Mouse (Mus musculus): Measurements from ENCODE around the gene Fam217b. TPM values are rescaled to one million over a fixed set of nuclear protein-coding genes. Genes with fewer than 3 reads are reported as not detected.

Gene Fam217b
- polyA plus RNA-seq, 1 experiment from 2014 or later: 19.9 TPM

- WGBS: 91% methylated on average over 4 of the region's 4 CpGs
- H3K27me3 ChIP-seq (replicated peaks): no peaks in the 10 kb centered on the region
- H3K4me2 ChIP-seq: no peak overlapping the region
- no peaks in the 10 kb centered on the region for H3K9me3 ChIP-seq (replicated peaks)
- H3K27ac ChIP-seq (replicated peaks): no peak overlapping the region
- no peak overlapping the region for H3K9ac ChIP-seq (replicated peaks)
- H3K36me3 ChIP-seq: no peaks in the 10 kb centered on the region
- no peak overlapping the region for H3K4me3 ChIP-seq (replicated peaks)
- no peaks in the 10 kb centered on the region for H3K4me1 ChIP-seq
- ATAC-seq (ENCODE audit: low FRiP score): no peak
Measured at GRCm38 (mm10) chr2:178449386-178449785, 35.1 kb downstream of the Fam217b start.

- 24% methylated on average over 2 of the region's 2 CpGs for WGBS
- ATAC-seq (ENCODE audit: low FRiP score): no peak
- no peak overlapping the region for H3K4me3 ChIP-seq (replicated peaks)
- H3K36me3 ChIP-seq: no peaks in the 10 kb centered on the region
- H3K27ac ChIP-seq (replicated peaks): no peak overlapping the region
- no peaks in the 10 kb centered on the region for H3K9me3 ChIP-seq (replicated peaks)
- H3K9ac ChIP-seq (replicated peaks): no peak overlapping the region
- no peak overlapping the region for H3K4me2 ChIP-seq
- H3K4me1 ChIP-seq: peaks cover 7% of the 10 kb centered on the region
- no peaks in the 10 kb centered on the region for H3K27me3 ChIP-seq (replicated peaks)
Measured at GRCm38 (mm10) chr2:178450236-178450635, 35.9 kb downstream of the Fam217b start.

- ATAC-seq (ENCODE audit: low FRiP score): no peak
- Histone ChIP-seq H3K9me3 (replicated peaks) (no peaks in the 10 kb centered on the region), H3K4me3 (replicated peaks) (no peak overlapping the region), H3K27me3 (replicated peaks) (no peaks in the 10 kb centered on the region), H3K9ac (replicated peaks) (no peak overlapping the region), H3K4me1 (peaks cover 12% of the 10 kb centered on the region), H3K4me2 (no peak overlapping the region), H3K36me3 (no peaks in the 10 kb centered on the region), H3K27ac (replicated peaks) (no peak overlapping the region)
- 73% methylated on average over 10 of the region's 10 CpGs for WGBS
Measured at GRCm38 (mm10) chr2:178450961-178451360, 36.6 kb downstream of the Fam217b start.

GRCm38 (mm10) chr2:178454664-178455516, 40.6 kb downstream of the Fam217b start:
- no peak overlapping the region for H3K9ac ChIP-seq (replicated peaks)
- ATAC-seq (ENCODE audit: low FRiP score): peak; percentile 78

GRCm38 (mm10) chr2:178457414-178457813, 43.1 kb downstream of the Fam217b start:
- no peaks in the 10 kb centered on the region for H3K27me3 ChIP-seq (replicated peaks)
- no peak overlapping the region for H3K4me3 ChIP-seq (replicated peaks)
- H3K4me2 ChIP-seq: no peak overlapping the region
- H3K9me3 ChIP-seq (replicated peaks): no peaks in the 10 kb centered on the region
- H3K9ac ChIP-seq (replicated peaks): no peak overlapping the region
- H3K36me3 ChIP-seq: no peaks in the 10 kb centered on the region
- no peak for ATAC-seq (ENCODE audit: low FRiP score)
- H3K4me1 ChIP-seq: peaks cover 21% of the 10 kb centered on the region
- WGBS: 94% methylated on average over 6 of the region's 6 CpGs
- no peak overlapping the region for H3K27ac ChIP-seq (replicated peaks)

More at GRCm38 (mm10) chr2:178454664-178455516, 40.6 kb downstream of the Fam217b start:
- Histone ChIP-seq H3K4me2 (peak overlapping the region; percentile 42), H3K4me3 (replicated peaks) (no peak overlapping the region), H3K27ac (replicated peaks) (peak overlapping the region; percentile 67), H3K4me1 (peaks cover 12% of the 10 kb centered on the region), H3K36me3 (no peaks in the 10 kb centered on the region), H3K27me3 (replicated peaks) (no peaks in the 10 kb centered on the region), H3K9me3 (replicated peaks) (no peaks in the 10 kb centered on the region)
- 8% methylated on average over 17 of the region's 17 CpGs for WGBS

- Histone ChIP-seq H3K36me3 (no peaks in the 10 kb centered on the region), H3K4me2 (no peak overlapping the region), H3K4me1 (peaks cover 12% of the 10 kb centered on the region), H3K27ac (replicated peaks) (no peak overlapping the region), H3K4me3 (replicated peaks) (no peak overlapping the region), H3K27me3 (replicated peaks) (no peaks in the 10 kb centered on the region), H3K9ac (replicated peaks) (no peak overlapping the region), H3K9me3 (replicated peaks) (no peaks in the 10 kb centered on the region)
- 65% methylated on average over 5 of the region's 5 CpGs for WGBS
- no peak for ATAC-seq (ENCODE audit: low FRiP score)
Measured at GRCm38 (mm10) chr2:178460353-178460752, 46.0 kb downstream of the Fam217b start.

- Histone ChIP-seq H3K4me2 (no peak overlapping the region), H3K4me3 (replicated peaks) (no peak overlapping the region), H3K9ac (replicated peaks) (no peak overlapping the region), H3K27ac (replicated peaks) (no peak overlapping the region), H3K4me1 (peaks cover 19% of the 10 kb centered on the region; the same call in 1 of the 2 replicates), H3K9me3 (replicated peaks) (no peaks in the 10 kb centered on the region), H3K36me3 (no peaks in the 10 kb centered on the region), H3K27me3 (replicated peaks) (no peaks in the 10 kb centered on the region)
- ATAC-seq (ENCODE audit: low FRiP score): no peak
- WGBS: 81% methylated on average over 17 of the region's 17 CpGs
Measured at GRCm38 (mm10) chr2:178471546-178472480, 57.5 kb downstream of the Fam217b start.

GRCm38 (mm10) chr2:178473916-178474315, 59.6 kb downstream of the Fam217b start:
- WGBS: 81% methylated on average over 10 of the region's 10 CpGs
- no peak for ATAC-seq (ENCODE audit: low FRiP score)
- Histone ChIP-seq H3K9me3 (replicated peaks) (no peaks in the 10 kb centered on the region), H3K27me3 (replicated peaks) (no peaks in the 10 kb centered on the region), H3K4me3 (replicated peaks) (no peak overlapping the region), H3K27ac (replicated peaks) (no peak overlapping the region), H3K36me3 (no peaks in the 10 kb centered on the region), H3K4me1 (peaks cover 12% of the 10 kb centered on the region; the same call in 1 of the 2 replicates), H3K4me2 (no peak overlapping the region), H3K9ac (replicated peaks) (no peak overlapping the region)

Other genes with a start within 250 kb of the Fam217b start
- 0.32 TPM in 2 replicates for gene Sycp2, start 6.8 kb upstream of the Fam217b start, polyA plus RNA-seq (2015; fragmentation: Nextera tagmentation; extraction: Ambion mirVana)
- 6.7 and 8.3 TPM in 2 replicates for gene Ppp1r3d, start 52 bp upstream of the Fam217b start, polyA plus RNA-seq (2015; fragmentation: Nextera tagmentation; extraction: Ambion mirVana)
- 0.08 and 0.15 TPM in 2 replicates for gene Cdh26, start 16.0 kb downstream of the Fam217b start, polyA plus RNA-seq (2015; fragmentation: Nextera tagmentation; extraction: Ambion mirVana)